Mouse (Mus musculus): ENCODE results near the gene Pgpep1.

DNA sequence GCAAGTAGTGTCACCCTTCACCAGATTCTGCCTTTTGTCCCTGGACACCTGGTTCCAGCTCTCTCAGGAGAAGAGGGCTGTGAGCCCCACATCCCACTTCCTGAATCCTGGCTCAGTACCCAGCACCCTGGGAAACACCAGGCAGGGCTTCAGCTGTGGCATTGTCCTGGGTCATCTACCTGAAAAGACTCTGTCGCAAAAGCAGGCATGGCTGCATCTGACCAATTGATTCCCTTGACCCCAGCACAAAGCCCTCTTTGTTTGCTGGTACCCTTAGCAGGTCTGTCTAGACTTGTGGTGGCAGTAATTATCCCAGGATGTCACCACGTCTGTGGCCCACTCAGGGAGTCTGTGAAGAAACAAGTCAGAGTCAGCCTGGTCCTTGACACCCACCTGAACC, 4.7 kb downstream of the Pgpep1 start:
- TF ChIP-seq CTCF (IDR thresholded peaks at IDR 0.05; ENCODE audit: low read depth, low read length) = no peak
- no peak for TF ChIP-seq POLR2A (IDR thresholded peaks at IDR 0.05; ENCODE audit: extremely low read depth, insufficient read depth, low read length)
